Mouse (Mus musculus): ENCODE results near the gene Kcnh1. TPM values are rescaled to one million over a fixed set of nuclear protein-coding genes. Genes with fewer than 3 reads are reported as not detected.

The Kcnh1 gene
- polyA plus RNA-seq, 1 experiment from 2014 or later: 0.39 TPM

GRCm38 (mm10) chr1:192480072-192480784, 289.7 kb downstream of the Kcnh1 start:
- ATAC-seq (replicated peaks; ENCODE audit: insufficient number of reproducible peaks, low FRiP score, low TSS enrichment): no peak
- Histone ChIP-seq H3K27ac (ENCODE audit: low read depth, low read length) (no peak overlapping the region), H3K9ac (ENCODE audit: low read depth, low read length) (no peak overlapping the region)

GRCm38 (mm10) chr1:192481446-192481845, 290.9 kb downstream of the Kcnh1 start:
- no peaks in the 10 kb centered on the region; the same call in 1 of the 2 replicates for H3K4me1 ChIP-seq (ENCODE audit: control insufficient read depth, insufficient read depth, low read length)
- H3K27me3 ChIP-seq (ENCODE audit: control insufficient read depth, insufficient read depth, low read length): no peaks in the 10 kb centered on the region
- H3K4me3 ChIP-seq (ENCODE audit: low read depth, low read length): no peak overlapping the region
- H3K9ac ChIP-seq (ENCODE audit: low read depth, low read length): no peak overlapping the region
- no peaks in the 10 kb centered on the region for H3K9me3 ChIP-seq (replicated peaks; ENCODE audit: control insufficient read depth, low read length)
- H3K27ac ChIP-seq (ENCODE audit: low read depth, low read length): no peak overlapping the region
- H3K4me2 ChIP-seq: no peak overlapping the region
- H3K36me3 ChIP-seq (ENCODE audit: control insufficient read depth, insufficient read depth, low read length): no peaks in the 10 kb centered on the region
- ATAC-seq (replicated peaks; ENCODE audit: insufficient number of reproducible peaks, low FRiP score, low TSS enrichment): no peak

More at GRCm38 (mm10) chr1:192480072-192480784, 289.7 kb downstream of the Kcnh1 start:
- Histone ChIP-seq H3K9me3 (replicated peaks; ENCODE audit: control insufficient read depth, low read length) (no peaks in the 10 kb centered on the region), H3K4me1 (ENCODE audit: control insufficient read depth, insufficient read depth, low read length) (no peaks in the 10 kb centered on the region; the same call in 1 of the 2 replicates), H3K27me3 (ENCODE audit: control insufficient read depth, insufficient read depth, low read length) (no peaks in the 10 kb centered on the region), H3K4me3 (ENCODE audit: low read depth, low read length) (no peak overlapping the region), H3K4me2 (no peak overlapping the region), H3K36me3 (ENCODE audit: control insufficient read depth, insufficient read depth, low read length) (no peaks in the 10 kb centered on the region)
- WGBS (ENCODE audit: insufficient replicate concordance): 72% methylated on average over 8 of the region's 8 CpGs

GRCm38 (mm10) chr1:192485030-192485429, 294.5 kb downstream of the Kcnh1 start:
- no peaks in the 10 kb centered on the region for H3K4me1 ChIP-seq (ENCODE audit: control insufficient read depth, insufficient read depth, low read length)
- H3K9me3 ChIP-seq (replicated peaks; ENCODE audit: control insufficient read depth, low read length): no peaks in the 10 kb centered on the region
- H3K27ac ChIP-seq (ENCODE audit: low read depth, low read length): no peak overlapping the region
- WGBS (ENCODE audit: insufficient replicate concordance): 77% methylated on average over 3 of the region's 3 CpGs
- no peak for ATAC-seq (replicated peaks; ENCODE audit: insufficient number of reproducible peaks, low FRiP score, low TSS enrichment)
- H3K27me3 ChIP-seq (ENCODE audit: control insufficient read depth, insufficient read depth, low read length): no peaks in the 10 kb centered on the region
- no peak overlapping the region for H3K9ac ChIP-seq (ENCODE audit: low read depth, low read length)
- H3K36me3 ChIP-seq (ENCODE audit: control insufficient read depth, insufficient read depth, low read length): no peaks in the 10 kb centered on the region
- no peak overlapping the region for H3K4me2 ChIP-seq
- no peak overlapping the region for H3K4me3 ChIP-seq (ENCODE audit: low read depth, low read length)

GRCm38 (mm10) chr1:192487571-192487970, 297.0 kb downstream of the Kcnh1 start:
- WGBS (ENCODE audit: insufficient replicate concordance): 91% methylated on average over 11 of the region's 11 CpGs
- ATAC-seq (replicated peaks; ENCODE audit: insufficient number of reproducible peaks, low FRiP score, low TSS enrichment): no peak
- H3K4me3 ChIP-seq (ENCODE audit: low read depth, low read length): no peak overlapping the region
- H3K4me1 ChIP-seq (ENCODE audit: control insufficient read depth, insufficient read depth, low read length): no peaks in the 10 kb centered on the region
- H3K9ac ChIP-seq (ENCODE audit: low read depth, low read length): no peak overlapping the region
- H3K9me3 ChIP-seq (replicated peaks; ENCODE audit: control insufficient read depth, low read length): no peaks in the 10 kb centered on the region
- H3K4me2 ChIP-seq: no peak overlapping the region
- no peaks in the 10 kb centered on the region for H3K36me3 ChIP-seq (ENCODE audit: control insufficient read depth, insufficient read depth, low read length)
- no peak overlapping the region for H3K27ac ChIP-seq (ENCODE audit: low read depth, low read length)
- H3K27me3 ChIP-seq (ENCODE audit: control insufficient read depth, insufficient read depth, low read length): no peaks in the 10 kb centered on the region

GRCm38 (mm10) chr1:192489908-192490825, 299.6 kb downstream of the Kcnh1 start:
- WGBS (ENCODE audit: insufficient replicate concordance): 63% methylated on average over 13 of the region's 13 CpGs
- H3K36me3 ChIP-seq (ENCODE audit: control insufficient read depth, insufficient read depth, low read length): no peaks in the 10 kb centered on the region
- H3K4me2 ChIP-seq: no peak overlapping the region
- H3K4me3 ChIP-seq (ENCODE audit: low read depth, low read length): no peak overlapping the region
- ATAC-seq (replicated peaks; ENCODE audit: insufficient number of reproducible peaks, low FRiP score, low TSS enrichment): no peak
- H3K9ac ChIP-seq (ENCODE audit: low read depth, low read length): no peak overlapping the region
- H3K4me1 ChIP-seq (ENCODE audit: control insufficient read depth, insufficient read depth, low read length): no peaks in the 10 kb centered on the region
- H3K27ac ChIP-seq (ENCODE audit: low read depth, low read length): no peak overlapping the region
- no peaks in the 10 kb centered on the region for H3K27me3 ChIP-seq (ENCODE audit: control insufficient read depth, insufficient read depth, low read length)
- H3K9me3 ChIP-seq (replicated peaks; ENCODE audit: control insufficient read depth, low read length): no peaks in the 10 kb centered on the region

- 69% methylated on average over 2 of the region's 2 CpGs for WGBS (ENCODE audit: insufficient replicate concordance)
- H3K36me3 ChIP-seq (ENCODE audit: control insufficient read depth, insufficient read depth, low read length): no peaks in the 10 kb centered on the region
- peaks cover 3% of the 10 kb centered on the region; the same call in 1 of the 2 replicates for H3K9me3 ChIP-seq (replicated peaks; ENCODE audit: control insufficient read depth, low read length)
- ATAC-seq (replicated peaks; ENCODE audit: insufficient number of reproducible peaks, low FRiP score, low TSS enrichment): no peak
- H3K27ac ChIP-seq (ENCODE audit: low read depth, low read length): no peak overlapping the region
- no peaks in the 10 kb centered on the region for H3K27me3 ChIP-seq (ENCODE audit: control insufficient read depth, insufficient read depth, low read length)
- no peak overlapping the region for H3K4me2 ChIP-seq
- no peaks in the 10 kb centered on the region for H3K4me1 ChIP-seq (ENCODE audit: control insufficient read depth, insufficient read depth, low read length)
- no peak overlapping the region for H3K4me3 ChIP-seq (ENCODE audit: low read depth, low read length)
- H3K9ac ChIP-seq (ENCODE audit: low read depth, low read length): no peak overlapping the region
These were observed 306.9 kb downstream of the Kcnh1 start for GRCm38 (mm10) chr1:192497505-192497904.

GRCm38 (mm10) chr1:192502016-192502415, 311.4 kb downstream of the Kcnh1 start:
- H3K9ac ChIP-seq (ENCODE audit: low read depth, low read length): no peak overlapping the region
- WGBS (ENCODE audit: insufficient replicate concordance): 60% methylated on average over 9 of the region's 9 CpGs
- no peak for ATAC-seq (replicated peaks; ENCODE audit: insufficient number of reproducible peaks, low FRiP score, low TSS enrichment)
- H3K4me1 ChIP-seq (ENCODE audit: control insufficient read depth, insufficient read depth, low read length): no peaks in the 10 kb centered on the region
- H3K27me3 ChIP-seq (ENCODE audit: control insufficient read depth, insufficient read depth, low read length): no peaks in the 10 kb centered on the region
- no peaks in the 10 kb centered on the region for H3K9me3 ChIP-seq (replicated peaks; ENCODE audit: control insufficient read depth, low read length)
- H3K36me3 ChIP-seq (ENCODE audit: control insufficient read depth, insufficient read depth, low read length): no peaks in the 10 kb centered on the region
- no peak overlapping the region for H3K4me2 ChIP-seq
- H3K27ac ChIP-seq (ENCODE audit: low read depth, low read length): no peak overlapping the region
- no peak overlapping the region for H3K4me3 ChIP-seq (ENCODE audit: low read depth, low read length)

- H3K9ac ChIP-seq (ENCODE audit: low read depth, low read length): no peak overlapping the region
- ATAC-seq (replicated peaks; ENCODE audit: insufficient number of reproducible peaks, low FRiP score, low TSS enrichment): no peak
- H3K4me3 ChIP-seq (ENCODE audit: low read depth, low read length): no peak overlapping the region
- no peaks in the 10 kb centered on the region for H3K4me1 ChIP-seq (ENCODE audit: control insufficient read depth, insufficient read depth, low read length)
- no peaks in the 10 kb centered on the region for H3K36me3 ChIP-seq (ENCODE audit: control insufficient read depth, insufficient read depth, low read length)
- no peak overlapping the region for H3K4me2 ChIP-seq
- H3K9me3 ChIP-seq (replicated peaks; ENCODE audit: control insufficient read depth, low read length): no peaks in the 10 kb centered on the region
- H3K27me3 ChIP-seq (ENCODE audit: control insufficient read depth, insufficient read depth, low read length): no peaks in the 10 kb centered on the region
- no peak overlapping the region for H3K27ac ChIP-seq (ENCODE audit: low read depth, low read length)
These were observed 312.3 kb downstream of the Kcnh1 start for GRCm38 (mm10) chr1:192502835-192503234.

Data from heart, embryonic 11.5 days (tissue).